Mouse (Mus musculus): ENCODE data around the gene Nfkb1.
A peak's percentile ranks its signal among the peaks of the same experiment; 100 is the strongest.

Nfkb1 gene

DNA sequence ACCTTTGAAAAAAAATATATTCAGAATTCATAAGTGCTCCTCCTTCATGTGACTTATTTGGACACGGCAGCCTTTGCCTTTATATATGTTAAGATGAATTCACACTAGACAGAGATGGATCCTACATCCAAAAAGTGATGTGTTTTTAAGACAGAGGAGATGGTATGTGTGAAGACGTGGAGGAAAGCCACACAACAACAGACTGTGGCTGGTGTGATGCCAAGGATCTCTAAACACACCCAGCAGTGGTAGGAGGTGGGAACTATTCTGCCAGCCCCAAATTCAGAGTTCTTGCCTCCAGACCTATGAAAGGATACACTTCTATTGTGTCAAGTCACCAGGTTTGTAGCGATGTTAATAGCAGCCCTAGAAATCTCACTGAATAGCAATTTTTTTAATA is 24.3 kb downstream of the Nfkb1 start:
- DNase-seq = no peak

DNA sequence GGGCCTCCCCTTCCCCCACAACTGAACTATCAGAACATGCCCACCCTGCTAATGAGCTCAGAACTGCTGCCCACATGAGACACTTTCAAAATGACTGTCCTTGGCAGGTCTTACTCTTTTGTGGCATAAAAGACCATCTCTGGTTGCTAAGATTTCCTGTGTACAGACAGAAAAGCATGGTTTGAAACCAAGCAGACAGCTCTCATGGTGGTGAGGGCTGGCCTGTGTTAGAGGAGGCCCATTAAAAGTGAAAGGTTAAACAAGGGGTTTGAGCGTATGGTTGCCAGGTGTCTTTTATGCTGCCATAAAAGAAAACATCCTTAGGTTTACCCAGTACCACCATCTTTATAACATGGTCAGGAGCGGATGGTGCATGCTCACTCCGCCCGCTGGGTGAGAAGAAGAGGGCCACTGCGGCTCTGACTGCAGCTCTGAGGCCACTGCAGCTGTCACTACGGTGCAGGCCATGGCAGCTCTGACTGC is 25.5 kb downstream of the Nfkb1 start:
- DNase-seq = no peak

DNA sequence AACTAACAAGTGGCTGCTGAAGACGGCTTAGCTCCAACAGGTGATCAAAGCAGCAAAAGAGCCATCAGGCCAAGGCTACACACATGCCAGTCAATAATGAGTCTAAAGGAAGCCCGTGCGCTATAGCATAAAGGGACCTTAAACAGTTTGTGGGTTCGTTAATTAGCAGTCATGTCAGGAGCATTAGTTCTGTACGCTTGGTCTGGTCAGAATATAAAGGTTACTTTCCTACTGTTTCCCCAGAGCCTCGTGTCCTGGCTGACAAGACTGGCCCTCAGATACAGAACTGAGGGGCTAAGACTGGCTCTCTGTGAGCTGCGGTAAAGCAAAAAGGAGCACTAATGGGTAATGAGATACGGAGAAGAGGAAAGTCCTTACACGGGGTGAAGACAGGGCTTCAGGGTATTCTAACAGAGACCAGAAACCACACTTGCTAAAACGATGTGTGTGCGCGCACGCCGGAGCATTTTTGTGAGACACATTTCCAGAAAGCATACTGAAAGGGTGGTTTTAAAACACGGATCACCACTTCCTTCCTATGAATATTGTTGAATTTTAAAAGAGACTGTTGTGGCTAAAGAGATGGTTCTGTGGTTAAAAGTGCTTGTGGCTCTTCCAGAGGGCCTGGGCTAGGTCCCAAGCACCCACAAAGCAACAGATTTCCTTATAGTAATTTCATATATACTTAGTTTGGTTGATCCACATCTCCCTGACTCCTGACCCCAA is 29.0 kb downstream of the Nfkb1 start:
- DNase-seq = no peak

DNA sequence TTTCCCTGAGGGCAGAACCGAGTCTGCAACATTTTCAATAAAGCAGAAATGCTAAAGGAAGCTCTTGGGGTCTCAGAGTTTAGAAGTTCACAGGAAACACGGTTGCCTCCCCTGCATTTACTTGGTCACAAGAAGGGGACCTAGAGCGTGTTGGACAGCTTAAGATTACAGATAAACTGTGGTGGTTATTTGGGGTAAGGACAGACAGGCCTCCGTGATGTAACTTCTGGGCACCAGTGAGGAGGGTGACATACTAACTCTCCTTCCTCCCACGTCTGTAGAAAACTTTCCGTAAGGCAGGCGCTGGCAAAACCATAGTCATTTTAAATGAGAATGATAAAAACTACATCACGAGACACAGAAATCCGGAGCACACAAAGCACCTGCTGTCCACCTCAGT is 29.6 kb downstream of the Nfkb1 start:
- no peak for DNase-seq

DNA sequence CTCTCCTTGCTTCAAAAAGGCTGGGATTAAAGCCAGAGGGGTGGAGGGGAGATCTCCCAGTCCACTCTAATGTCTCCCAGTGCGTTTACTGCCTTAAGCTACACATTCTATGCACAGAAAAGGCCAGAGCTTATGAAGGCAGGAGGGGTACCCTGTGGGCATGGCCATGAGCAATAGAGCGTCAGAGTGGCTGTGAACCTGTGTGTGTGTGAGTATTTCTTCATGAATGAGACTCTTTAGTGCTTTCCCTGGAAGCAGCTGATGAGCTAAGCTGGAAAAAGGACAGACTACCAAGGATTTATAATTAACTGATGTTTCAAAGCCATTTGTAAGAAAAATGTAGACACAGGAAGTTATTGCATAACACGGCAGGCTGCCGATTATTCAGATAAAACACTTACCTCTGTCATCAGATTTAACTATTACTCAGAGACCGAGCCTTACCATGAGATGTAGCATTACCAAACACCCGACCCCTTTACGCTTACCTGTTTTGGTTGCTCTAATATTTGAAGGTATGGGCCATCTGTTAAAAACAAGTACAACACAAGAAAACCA is 32.7 kb downstream of the Nfkb1 start:
- DNase-seq = no peak

DNA sequence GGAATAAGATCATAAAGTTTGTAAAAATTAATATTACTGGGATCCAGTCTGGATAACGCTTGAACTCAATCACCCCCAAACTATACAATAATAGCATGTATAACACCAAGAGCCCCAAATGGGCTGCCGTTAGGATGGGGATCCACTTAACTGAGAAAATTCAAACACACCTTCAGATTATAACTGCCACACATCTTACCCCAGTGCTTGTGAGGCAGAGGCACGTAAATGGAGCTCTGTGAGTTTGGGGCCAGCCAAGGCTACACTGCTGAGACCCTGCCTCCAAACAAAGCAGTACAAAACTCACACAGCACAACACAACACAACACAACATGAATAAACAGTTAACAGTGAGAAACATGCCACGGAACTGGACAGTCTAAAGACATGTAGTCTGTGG is 35.2 kb downstream of the Nfkb1 start:
- no peak for DNase-seq

DNA sequence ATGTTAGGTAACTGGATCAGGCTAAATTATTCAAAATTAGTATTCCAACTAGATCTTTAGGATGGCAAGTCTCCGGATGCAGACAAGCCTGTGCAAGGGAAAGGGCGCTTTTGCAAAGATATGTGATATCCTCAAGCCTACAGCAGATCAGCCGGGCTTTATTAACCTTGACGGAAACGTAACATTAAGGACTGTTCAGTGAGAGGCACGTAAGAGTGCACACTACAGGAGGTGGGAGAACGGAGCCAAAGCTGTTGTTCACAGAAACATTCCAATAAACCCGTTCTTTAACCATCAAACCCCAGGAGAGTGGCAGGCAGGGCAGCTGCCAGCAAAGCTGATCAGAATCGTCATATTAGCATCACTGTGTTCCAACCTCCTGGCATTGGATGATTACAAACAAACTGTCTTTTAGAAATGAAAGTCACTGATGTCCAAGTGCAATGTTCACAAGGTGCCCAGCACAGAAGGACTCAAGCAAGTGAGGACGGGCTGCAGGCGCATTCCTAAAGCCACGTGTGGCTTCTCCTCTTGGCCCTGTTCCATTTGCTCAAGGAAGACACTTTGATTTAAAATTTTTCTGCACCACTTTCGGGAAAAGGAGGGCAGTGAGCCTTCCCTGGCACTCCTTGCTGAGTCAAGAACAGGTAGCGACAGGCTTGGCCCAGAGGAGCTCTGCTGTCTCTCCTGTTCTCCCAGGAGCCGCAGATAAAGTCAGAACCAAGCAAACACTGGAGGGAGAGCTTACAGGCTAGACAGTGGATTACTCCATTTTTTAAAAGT is 40.4 kb downstream of the Nfkb1 start:
- no peak for DNase-seq

DNA sequence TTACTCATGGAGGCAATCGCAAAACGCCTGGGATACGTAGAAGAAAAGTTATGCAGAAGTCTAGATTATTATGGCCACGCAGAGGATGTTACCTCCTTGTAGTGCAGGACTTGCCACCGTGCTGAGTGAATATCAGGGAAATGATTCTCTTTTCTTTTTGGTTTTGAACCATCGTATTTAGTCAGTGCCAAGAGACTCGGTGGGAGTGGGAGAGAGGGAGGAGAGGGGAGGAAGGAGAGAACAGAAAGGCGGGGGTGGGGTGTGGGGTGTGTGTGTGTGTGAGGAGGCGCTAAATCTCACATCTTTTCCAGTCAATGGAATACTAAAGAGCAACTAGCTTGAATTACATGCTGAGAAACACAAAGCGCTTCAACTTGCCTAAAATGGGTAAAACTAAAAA is 41.5 kb downstream of the Nfkb1 start:
- no peak for DNase-seq

DNA sequence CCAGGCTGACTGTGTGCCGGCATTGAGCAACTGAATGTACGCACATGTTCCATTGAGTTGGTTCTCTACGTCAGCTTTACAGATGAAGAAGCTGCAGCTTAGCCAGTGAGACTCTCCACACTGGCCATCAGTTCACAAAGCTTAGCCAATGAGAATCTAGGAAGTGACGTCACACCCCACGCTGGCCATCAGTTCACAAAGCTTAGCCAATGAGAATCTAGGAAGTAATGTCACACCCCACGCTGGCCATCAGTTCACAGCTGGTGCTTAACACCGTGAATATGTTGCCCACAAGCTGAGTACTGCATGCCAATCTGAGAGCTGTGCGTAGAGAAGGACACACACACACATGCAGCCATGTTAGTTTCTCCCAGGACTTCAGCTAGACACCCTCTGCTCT is 42.8 kb downstream of the Nfkb1 start:
- no peak for DNase-seq

DNA sequence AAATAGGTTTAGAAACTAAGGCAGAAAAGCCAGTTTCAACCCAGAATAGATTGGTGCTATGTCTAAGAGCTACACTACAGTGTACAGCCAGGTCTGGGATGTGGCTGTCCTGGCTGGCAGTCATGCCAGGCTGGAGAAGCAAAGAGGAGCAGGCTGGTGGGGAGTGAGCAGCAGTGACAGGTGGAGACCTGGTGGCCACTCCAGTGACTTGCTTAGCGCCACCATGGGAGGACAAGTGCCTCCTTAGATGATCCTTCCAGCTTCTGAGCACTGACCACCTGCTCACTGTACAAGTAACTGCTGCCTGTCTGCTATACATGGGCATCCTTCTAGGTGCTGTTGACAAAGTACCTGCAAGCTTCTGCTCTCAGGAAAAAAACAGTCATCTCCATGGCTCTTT is 44.7 kb downstream of the Nfkb1 start:
- no peak for DNase-seq

DNA sequence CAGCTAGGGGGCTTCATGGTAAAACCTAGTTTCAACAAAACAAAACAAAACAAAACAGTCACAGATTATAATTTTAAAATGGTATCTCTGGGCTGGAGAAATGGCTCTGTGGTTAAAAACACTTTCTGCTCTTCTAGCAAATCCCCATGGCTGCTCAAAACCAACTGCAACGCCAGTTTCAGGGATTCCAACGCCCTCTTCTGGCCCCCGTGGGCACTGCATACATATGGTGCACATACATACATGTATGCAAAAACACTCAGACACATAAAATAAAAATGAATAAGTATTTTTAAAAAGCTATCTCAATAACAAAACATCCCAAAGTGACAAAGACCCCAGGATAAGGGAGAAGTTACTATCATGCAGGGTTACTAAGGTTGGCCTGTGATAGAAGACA is 46.4 kb downstream of the Nfkb1 start:
- DNase-seq = no peak

DNA sequence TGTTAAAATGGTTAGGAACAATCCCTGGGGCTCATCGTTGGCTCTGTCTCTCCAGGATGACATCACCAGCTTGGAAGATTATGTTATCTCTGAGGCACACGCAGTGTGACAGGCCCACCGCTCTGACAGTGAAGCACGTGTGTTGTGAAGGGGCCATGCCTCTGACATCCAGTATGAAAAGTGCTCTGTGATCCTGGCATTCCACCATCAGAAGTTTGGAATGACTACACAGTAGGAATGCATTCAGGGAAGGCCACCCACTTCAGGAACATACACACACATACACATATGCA is 49.8 kb downstream of the Nfkb1 start:
- no peak for DNase-seq

DNA sequence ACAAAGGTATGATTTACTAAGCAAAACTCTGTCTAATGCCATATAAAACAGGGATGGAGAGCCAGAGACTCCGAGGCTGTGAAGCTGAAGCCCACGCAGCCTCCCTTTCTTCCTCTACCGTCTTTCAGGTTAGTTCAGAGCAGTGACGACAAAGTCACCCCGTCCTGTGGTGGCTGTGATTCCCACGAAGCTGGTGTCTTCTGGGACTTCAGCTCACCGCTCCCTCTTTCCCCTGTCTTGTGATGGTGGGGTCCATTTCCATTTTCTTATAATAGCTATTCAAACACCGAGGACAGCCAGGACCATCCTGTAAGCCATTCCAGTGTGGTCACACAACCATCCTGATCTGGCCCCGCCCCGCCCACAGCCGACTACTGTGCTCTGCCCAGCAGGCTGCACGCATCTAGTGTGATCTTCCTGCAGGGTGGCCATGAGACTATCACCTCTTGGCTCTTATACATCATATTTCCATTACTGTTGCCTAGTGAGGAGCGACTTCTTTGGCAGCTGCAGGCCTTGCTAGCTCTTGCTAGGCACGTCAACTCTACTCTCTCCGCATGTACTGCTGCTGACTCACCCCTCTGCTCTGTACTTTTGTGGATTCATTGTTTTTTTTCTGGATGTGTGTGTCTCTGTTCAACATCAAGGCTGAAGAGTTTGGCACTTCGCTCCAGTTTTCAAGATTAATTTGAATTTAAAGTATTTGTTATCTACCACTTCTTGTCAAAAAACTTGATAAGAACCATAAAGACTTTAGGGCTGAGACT is 50.3 kb downstream of the Nfkb1 start:
- DNase-seq = no peak

DNA sequence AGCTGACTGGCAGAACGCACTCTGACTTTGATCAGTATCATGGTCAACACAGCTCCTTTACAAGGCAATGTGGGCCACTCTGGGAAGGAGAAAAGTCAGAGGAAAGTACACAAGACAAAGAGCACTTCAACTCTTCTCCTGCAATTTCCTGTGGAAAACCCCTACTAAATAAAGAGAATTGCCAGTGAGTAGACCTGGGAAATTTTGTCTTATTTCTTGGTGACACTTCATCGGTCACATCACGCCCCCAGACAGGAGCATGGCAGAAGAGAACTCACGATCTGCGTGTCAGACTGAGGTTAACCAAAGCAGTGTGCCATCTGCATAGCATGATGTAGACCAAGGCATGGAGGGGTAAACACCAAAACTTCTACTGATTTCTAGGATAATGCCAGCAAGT is 51.1 kb downstream of the Nfkb1 start:
- no peak for DNase-seq

DNA sequence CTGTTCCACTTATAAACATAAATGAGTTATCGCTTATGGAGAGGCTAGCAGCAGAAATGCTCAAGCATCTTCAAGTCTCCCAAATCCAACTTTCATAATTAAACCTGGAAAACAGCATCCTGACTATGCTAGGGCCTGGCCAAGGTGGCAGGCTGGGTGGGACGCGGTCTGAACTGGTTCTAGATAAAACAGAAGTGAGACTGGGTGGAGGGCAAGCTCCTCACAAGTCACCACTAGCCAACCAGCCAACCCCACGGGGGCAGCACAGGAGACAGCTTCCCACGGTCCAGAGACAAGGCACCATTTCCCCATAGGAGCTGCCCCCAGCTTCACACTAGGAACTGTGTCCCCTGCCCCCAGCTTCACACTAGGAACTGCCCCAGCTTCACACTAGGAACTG is 53.8 kb downstream of the Nfkb1 start:
- no peak for DNase-seq

DNA sequence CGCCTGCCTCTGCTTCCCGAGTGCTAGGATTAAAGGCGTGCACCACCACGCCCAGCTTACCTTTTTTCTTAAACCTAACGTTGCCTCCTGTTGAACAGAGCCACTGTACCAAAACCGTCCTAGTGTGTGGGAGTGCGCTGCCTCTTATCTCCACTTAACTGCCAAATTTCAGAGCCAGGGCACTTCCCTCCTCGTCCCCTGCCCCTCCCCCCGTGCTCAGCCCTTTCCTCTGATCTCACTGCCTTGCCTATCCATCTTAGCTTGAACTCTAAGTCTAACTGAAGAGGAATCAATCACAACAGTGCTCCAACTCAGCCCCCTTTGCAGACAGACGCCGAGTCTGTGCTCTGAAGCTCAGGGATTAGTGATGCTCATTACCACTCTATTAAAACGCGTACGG is 54.9 kb downstream of the Nfkb1 start:
- DNase-seq = no peak

DNA sequence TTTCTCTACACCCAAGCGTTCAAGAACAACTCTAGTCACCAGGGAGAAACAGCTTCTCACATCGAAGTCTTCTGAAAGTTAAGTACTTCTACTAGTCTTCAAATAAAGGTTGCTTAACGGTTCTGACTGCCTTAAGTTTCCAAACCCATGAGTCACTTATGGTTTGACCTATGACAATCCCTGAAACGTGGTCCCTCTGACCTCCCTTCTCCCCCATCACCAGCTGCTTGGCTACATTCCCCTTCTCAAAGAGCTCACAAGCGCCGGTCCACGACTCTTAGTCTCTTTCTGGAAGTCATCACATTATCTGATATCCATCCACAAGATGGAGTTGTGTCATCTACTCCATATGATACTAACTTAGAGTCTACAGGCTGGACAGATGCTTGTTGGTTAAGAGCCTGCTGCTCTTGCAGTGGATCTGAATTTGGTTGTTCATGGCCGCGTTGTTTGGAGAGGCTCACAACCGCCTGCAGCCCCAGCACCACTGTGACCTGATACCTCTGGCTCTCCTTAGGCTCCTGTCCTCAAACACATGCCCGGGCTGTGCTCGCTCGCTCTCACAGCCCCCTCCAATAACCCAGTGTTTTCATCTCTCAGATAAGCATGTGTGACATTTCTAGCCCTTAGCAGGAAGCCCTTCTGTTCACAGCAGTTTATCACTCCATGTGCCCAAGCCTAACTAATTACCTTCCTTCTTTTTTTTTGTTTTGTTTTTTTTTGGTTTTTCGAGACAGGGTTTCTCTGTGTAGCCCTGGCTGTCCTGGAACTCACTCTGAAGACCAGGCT is 55.5 kb downstream of the Nfkb1 start:
- DNase-seq = no peak

DNA sequence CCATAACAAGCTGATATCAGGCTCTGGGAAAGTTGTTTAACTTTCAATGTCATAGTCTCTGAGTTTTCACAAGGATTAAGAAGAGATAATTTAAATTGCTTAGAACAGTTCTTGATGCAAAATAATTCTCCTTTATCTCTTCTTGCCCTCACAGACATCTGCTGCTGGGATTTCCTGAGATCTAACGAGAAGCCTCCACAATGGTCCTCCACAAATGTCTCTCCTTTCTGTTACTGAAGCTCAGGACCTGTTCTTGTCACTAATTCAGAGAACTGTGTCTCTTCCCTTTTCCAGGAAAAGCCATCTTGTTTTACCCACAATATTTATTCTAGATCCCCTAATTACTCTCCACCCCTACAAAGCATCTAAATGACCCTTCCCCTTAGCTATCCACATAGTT is 56.3 kb downstream of the Nfkb1 start:
- no peak for DNase-seq

DNA sequence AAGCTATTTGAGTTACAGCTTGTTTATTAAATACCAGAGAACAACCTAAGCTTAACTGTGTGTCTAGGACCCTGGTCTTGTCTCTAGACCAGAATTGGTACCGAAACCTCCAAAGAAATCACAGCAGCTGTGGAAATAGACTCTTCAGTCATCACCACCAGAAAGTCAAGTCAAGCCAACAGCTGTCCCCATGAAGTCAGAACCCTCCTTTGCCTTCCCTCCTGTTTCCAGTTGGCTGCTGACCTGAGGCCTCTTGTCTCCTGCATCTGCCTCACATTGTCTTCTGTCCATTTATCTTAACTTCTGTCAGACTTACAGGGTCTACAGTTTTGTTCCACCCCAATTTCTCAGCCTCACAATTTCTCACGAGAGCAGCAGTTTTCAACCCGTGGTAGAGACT is 57.1 kb downstream of the Nfkb1 start:
- no peak for DNase-seq

DNA sequence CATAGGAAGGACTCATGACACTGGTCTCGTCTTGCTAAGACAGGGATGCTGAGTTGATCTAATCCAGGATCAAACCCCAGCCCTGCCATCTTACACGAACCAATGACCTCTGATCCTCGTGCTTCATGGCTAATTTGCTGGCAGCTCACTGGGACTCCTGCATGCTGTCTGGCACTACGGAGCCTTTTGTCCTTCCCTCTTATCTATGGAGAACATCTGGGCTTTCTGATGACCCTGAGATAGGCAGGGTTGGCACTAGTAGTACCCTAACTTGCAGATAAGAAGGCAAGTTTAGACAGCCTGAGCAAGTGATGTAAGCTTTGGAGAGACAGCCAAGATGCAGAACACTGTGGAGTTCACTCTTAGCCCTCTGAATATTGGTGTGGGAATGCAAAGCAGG is 59.5 kb downstream of the Nfkb1 start:
- DNase-seq = no peak

DNA sequence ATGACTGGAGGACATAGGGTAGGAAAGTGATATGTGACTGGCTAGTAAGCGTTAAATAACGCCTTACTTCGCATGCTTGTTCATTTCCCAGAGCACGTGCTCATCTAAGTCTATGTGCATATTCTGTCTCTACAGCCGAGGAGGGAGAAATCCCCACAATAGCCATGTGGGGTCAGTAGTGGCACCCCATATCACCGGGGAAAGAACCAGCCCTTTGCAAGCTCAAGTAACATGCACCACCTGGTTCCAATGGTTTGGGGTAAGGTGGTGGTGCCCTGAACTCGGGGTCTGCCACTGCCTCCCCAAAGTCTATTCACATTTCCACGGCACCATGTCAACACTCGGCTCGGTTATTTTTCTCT is 60.3 kb downstream of the Nfkb1 start:
- no peak for DNase-seq

DNA sequence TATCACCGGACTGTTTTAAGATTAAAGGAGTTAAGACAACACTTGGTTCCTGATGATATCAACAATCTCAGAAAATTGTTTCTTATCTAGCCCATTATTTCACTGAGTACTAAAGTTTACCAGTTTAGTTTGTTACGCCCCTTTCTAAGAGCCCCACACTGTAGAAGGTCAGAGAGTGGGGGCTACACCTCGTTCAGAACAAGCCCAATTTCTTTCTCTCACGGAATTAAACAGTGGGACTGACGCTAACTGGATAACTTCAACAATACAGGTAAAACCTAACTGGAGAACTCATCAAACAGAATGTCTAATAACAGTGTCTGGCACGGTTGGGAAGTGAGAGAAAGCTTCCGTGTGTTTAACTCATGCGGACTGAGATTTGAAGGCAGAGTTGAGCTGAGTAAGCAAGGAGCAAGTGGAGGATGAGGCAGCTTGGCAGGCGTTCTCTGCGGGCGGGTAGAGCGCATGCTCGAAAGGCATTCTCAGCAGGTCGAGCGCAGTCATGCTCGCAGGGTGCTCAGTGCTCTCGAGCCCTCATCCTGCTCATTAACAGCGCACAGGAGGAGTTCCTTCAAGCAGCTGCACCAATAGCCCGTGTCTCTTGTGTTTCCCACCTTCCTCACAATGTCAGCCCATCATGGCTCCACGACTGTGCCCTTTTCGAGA is 60.8 kb downstream of the Nfkb1 start:
- DNase-seq = peak; percentile 45
